Mouse (Mus musculus): ENCODE measurements around the gene 1700067K01Rik. TPM values are rescaled to one million over a fixed set of nuclear protein-coding genes. Genes with fewer than 3 reads are reported as not detected.

The 1700067K01Rik gene
- polyA plus RNA-seq, 1 experiment from 2014 or later = 0.93 TPM

GRCm38 (mm10) chr8:84021096-84021495 is 19.8 kb downstream of the 1700067K01Rik start, which contains the start of gene Palm3:
TSS of gene Palm3 (plus strand) at chr8:84021471.
- Histone ChIP-seq H3K9me3 (no peaks in the 10 kb centered on the region), H3K4me3 (peak within 1 kb of the TSS; percentile 26), H3K9ac (peak within 1 kb of the TSS; percentile 24), H3K27ac (peak within 1 kb of the TSS; percentile 75), H3K4me2 (peak within 1 kb of the TSS; percentile 56), H3K27me3 (peaks cover 34% of the 10 kb centered on the region; the same call in 1 of the 2 replicates), H3K36me3 (no peaks in the 10 kb centered on the region), H3K4me1 (peaks cover 48% of the 10 kb centered on the region)
- peak; percentile 53 for ATAC-seq (ENCODE audit: borderline replicate concordance, extremely low read depth, low FRiP score, low TSS enrichment)
- 7% methylated on average over 18 of the region's 18 CpGs for WGBS

GRCm38 (mm10) chr8:84021569-84021968 is 20.3 kb downstream of the 1700067K01Rik start:
- H3K27ac ChIP-seq = peak overlapping the region; percentile 75
- WGBS = 36% methylated on average over 12 of the region's 12 CpGs
- no peaks in the 10 kb centered on the region for H3K36me3 ChIP-seq
- peak overlapping the region; percentile 24 for H3K9ac ChIP-seq
- H3K4me3 ChIP-seq = peak overlapping the region; percentile 26
- no peak for ATAC-seq (ENCODE audit: borderline replicate concordance, extremely low read depth, low FRiP score, low TSS enrichment)
- H3K4me1 ChIP-seq = peaks cover 52% of the 10 kb centered on the region
- peak overlapping the region; percentile 56 for H3K4me2 ChIP-seq
- no peaks in the 10 kb centered on the region for H3K9me3 ChIP-seq
- peaks cover 38% of the 10 kb centered on the region for H3K27me3 ChIP-seq

GRCm38 (mm10) chr8:84023085-84023484 is 21.8 kb downstream of the 1700067K01Rik start:
- 5% methylated on average over 5 of the region's 5 CpGs for WGBS
- H3K4me2 ChIP-seq = peak overlapping the region; percentile 14
- no peak overlapping the region for H3K4me3 ChIP-seq
- H3K27ac ChIP-seq = peak overlapping the region; percentile 26; the same call in 1 of the 2 replicates
- H3K4me1 ChIP-seq = peaks cover 54% of the 10 kb centered on the region
- no peak for ATAC-seq (ENCODE audit: borderline replicate concordance, extremely low read depth, low FRiP score, low TSS enrichment)
- H3K36me3 ChIP-seq = no peaks in the 10 kb centered on the region
- H3K9ac ChIP-seq = no peak overlapping the region
- peaks cover 50% of the 10 kb centered on the region for H3K27me3 ChIP-seq
- H3K9me3 ChIP-seq = no peaks in the 10 kb centered on the region

GRCm38 (mm10) chr8:84023631-84024030 is 22.3 kb downstream of the 1700067K01Rik start:
- Histone ChIP-seq H3K4me3 (no peak overlapping the region), H3K9me3 (no peaks in the 10 kb centered on the region), H3K27ac (no peak overlapping the region), H3K9ac (no peak overlapping the region), H3K36me3 (no peaks in the 10 kb centered on the region), H3K27me3 (peaks cover 50% of the 10 kb centered on the region), H3K4me1 (peaks cover 54% of the 10 kb centered on the region), H3K4me2 (peak overlapping the region; percentile 14)
- 44% methylated on average over 1 of the region's 1 CpGs for WGBS
- no peak for ATAC-seq (ENCODE audit: borderline replicate concordance, extremely low read depth, low FRiP score, low TSS enrichment)

GRCm38 (mm10) chr8:84024171-84024570 is 22.9 kb downstream of the 1700067K01Rik start:
- H3K4me2 ChIP-seq = no peak overlapping the region
- H3K36me3 ChIP-seq = no peaks in the 10 kb centered on the region
- no peak overlapping the region for H3K27ac ChIP-seq
- 16% methylated on average over 10 of the region's 10 CpGs for WGBS
- no peak overlapping the region for H3K4me3 ChIP-seq
- no peak overlapping the region for H3K9ac ChIP-seq
- peaks cover 50% of the 10 kb centered on the region for H3K27me3 ChIP-seq
- H3K4me1 ChIP-seq = peaks cover 54% of the 10 kb centered on the region
- ATAC-seq (ENCODE audit: borderline replicate concordance, extremely low read depth, low FRiP score, low TSS enrichment) = no peak
- H3K9me3 ChIP-seq = no peaks in the 10 kb centered on the region

- WGBS = 2% methylated on average over 41 of the region's 41 CpGs
- H3K27ac ChIP-seq = no peak overlapping the region
- peaks cover 38% of the 10 kb centered on the region for H3K27me3 ChIP-seq
- peak overlapping the region; percentile 42 for H3K4me3 ChIP-seq
- H3K9ac ChIP-seq = peak overlapping the region; percentile 14
- peak; percentile 71; the same call in 1 of the 2 replicates for ATAC-seq (ENCODE audit: borderline replicate concordance, extremely low read depth, low FRiP score, low TSS enrichment)
- H3K4me2 ChIP-seq = peak overlapping the region; percentile 73
- peaks cover 45% of the 10 kb centered on the region for H3K4me1 ChIP-seq
- H3K36me3 ChIP-seq = no peaks in the 10 kb centered on the region
- H3K9me3 ChIP-seq = no peaks in the 10 kb centered on the region
Measured at GRCm38 (mm10) chr8:84025863-84026262, 24.6 kb downstream of the 1700067K01Rik start.

GRCm38 (mm10) chr8:84027449-84027848 is 26.1 kb downstream of the 1700067K01Rik start:
- H3K9ac ChIP-seq = no peak overlapping the region
- H3K9me3 ChIP-seq = no peaks in the 10 kb centered on the region
- H3K27me3 ChIP-seq = peaks cover 25% of the 10 kb centered on the region
- 19% methylated on average over 10 of the region's 10 CpGs for WGBS
- no peak overlapping the region for H3K4me3 ChIP-seq
- ATAC-seq (ENCODE audit: borderline replicate concordance, extremely low read depth, low FRiP score, low TSS enrichment) = no peak
- H3K27ac ChIP-seq = no peak overlapping the region
- no peaks in the 10 kb centered on the region for H3K36me3 ChIP-seq
- H3K4me2 ChIP-seq = no peak overlapping the region
- H3K4me1 ChIP-seq = peaks cover 30% of the 10 kb centered on the region

- WGBS = 80% methylated on average over 5 of the region's 5 CpGs
- Histone ChIP-seq H3K4me1 (peaks cover 13% of the 10 kb centered on the region), H3K27ac (no peak overlapping the region), H3K27me3 (peaks cover 25% of the 10 kb centered on the region), H3K4me2 (no peak overlapping the region), H3K9me3 (no peaks in the 10 kb centered on the region), H3K4me3 (no peak overlapping the region), H3K9ac (no peak overlapping the region), H3K36me3 (no peaks in the 10 kb centered on the region)
- no peak for ATAC-seq (ENCODE audit: borderline replicate concordance, extremely low read depth, low FRiP score, low TSS enrichment)
Measured at GRCm38 (mm10) chr8:84029272-84029671, 28.0 kb downstream of the 1700067K01Rik start.

GRCm38 (mm10) chr8:84032777-84033176 is 31.5 kb downstream of the 1700067K01Rik start:
- Histone ChIP-seq H3K4me2 (no peak overlapping the region), H3K9me3 (no peaks in the 10 kb centered on the region), H3K27me3 (0 out of 2 replicates have a peak, but pooled peaks cover 3% of the 10 kb centered on the region), H3K4me3 (no peak overlapping the region), H3K4me1 (no peaks in the 10 kb centered on the region), H3K9ac (no peak overlapping the region), H3K36me3 (no peaks in the 10 kb centered on the region), H3K27ac (no peak overlapping the region)
- 68% methylated on average over 4 of the region's 4 CpGs for WGBS
- no peak for ATAC-seq (ENCODE audit: borderline replicate concordance, extremely low read depth, low FRiP score, low TSS enrichment)

GRCm38 (mm10) chr8:84038015-84038414 is 36.7 kb downstream of the 1700067K01Rik start:
- peaks cover 22% of the 10 kb centered on the region for H3K27me3 ChIP-seq
- WGBS = 56% methylated on average over 5 of the region's 5 CpGs
- ATAC-seq (ENCODE audit: borderline replicate concordance, extremely low read depth, low FRiP score, low TSS enrichment) = no peak
- no peak overlapping the region for H3K27ac ChIP-seq
- H3K4me1 ChIP-seq = peaks cover 10% of the 10 kb centered on the region
- H3K36me3 ChIP-seq = no peaks in the 10 kb centered on the region
- no peak overlapping the region for H3K4me2 ChIP-seq
- H3K9me3 ChIP-seq = no peaks in the 10 kb centered on the region
- H3K9ac ChIP-seq = no peak overlapping the region
- no peak overlapping the region for H3K4me3 ChIP-seq

GRCm38 (mm10) chr8:84039050-84039449 is 37.7 kb downstream of the 1700067K01Rik start:
- 3% methylated on average over 5 of the region's 5 CpGs for WGBS
- no peak overlapping the region for H3K4me2 ChIP-seq
- peaks cover 33% of the 10 kb centered on the region for H3K27me3 ChIP-seq
- H3K36me3 ChIP-seq = no peaks in the 10 kb centered on the region
- peaks cover 10% of the 10 kb centered on the region for H3K4me1 ChIP-seq
- no peaks in the 10 kb centered on the region for H3K9me3 ChIP-seq
- ATAC-seq (ENCODE audit: borderline replicate concordance, extremely low read depth, low FRiP score, low TSS enrichment) = peak; percentile 4; the same call in 1 of the 2 replicates
- H3K4me3 ChIP-seq = no peak overlapping the region
- H3K27ac ChIP-seq = no peak overlapping the region
- H3K9ac ChIP-seq = no peak overlapping the region

GRCm38 (mm10) chr8:84042066-84042947 is 41.0 kb downstream of the 1700067K01Rik start, which contains the start of gene Il27ra:
TSS of gene Il27ra (minus strand) at chr8:84042589.
- Histone ChIP-seq H3K9me3 (no peaks in the 10 kb centered on the region; the same call in 1 of the 2 replicates), H3K9ac (peak within 1 kb of the TSS; percentile 33), H3K27me3 (peaks cover 53% of the 10 kb centered on the region), H3K4me2 (peak within 1 kb of the TSS; percentile 76), H3K27ac (no peak within 1 kb of the TSS), H3K4me1 (peaks cover 10% of the 10 kb centered on the region), H3K4me3 (peak within 1 kb of the TSS; percentile 39), H3K36me3 (no peaks in the 10 kb centered on the region)
- WGBS = 4% methylated on average over 40 of the region's 40 CpGs
- peak; percentile 58; the same call in 1 of the 2 replicates for ATAC-seq (ENCODE audit: borderline replicate concordance, extremely low read depth, low FRiP score, low TSS enrichment)
